Mouse (Mus musculus): ENCODE data around the gene Gnl3.

Gnl3 gene

GRCm38 (mm10) chr14:31018860-31019291, at the start of gene Gnl3, which contains the start of gene Pbrm1:
TSS of gene Gnl3 (minus strand) at chr14:31019152.
TSS of gene Pbrm1 (plus strand) at chr14:31019138.
- DNase-seq (ENCODE audit: low spot score), result peak; percentile 97

DNA sequence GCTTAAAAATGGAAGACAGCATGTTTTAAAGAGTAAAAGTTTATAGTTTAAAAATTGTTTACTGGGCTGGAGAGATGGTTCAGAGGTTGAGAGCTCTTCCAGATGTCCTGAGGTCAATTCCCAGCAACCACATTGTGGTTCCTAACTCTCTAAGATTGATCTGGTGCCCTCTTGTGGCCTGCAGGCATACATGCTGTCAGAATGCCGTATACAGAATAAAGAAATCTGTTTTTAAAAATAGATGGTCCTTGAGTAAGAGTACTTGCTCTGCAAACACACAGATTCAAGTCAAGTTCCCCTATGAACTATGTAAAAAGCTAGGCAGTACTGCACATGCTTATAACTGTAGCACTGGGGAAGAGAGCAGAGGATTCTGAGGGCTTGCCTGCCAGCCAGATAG, 43.3 kb upstream of the Gnl3 start:
- peak; percentile 35 for DNase-seq (ENCODE audit: low spot score)

DNA sequence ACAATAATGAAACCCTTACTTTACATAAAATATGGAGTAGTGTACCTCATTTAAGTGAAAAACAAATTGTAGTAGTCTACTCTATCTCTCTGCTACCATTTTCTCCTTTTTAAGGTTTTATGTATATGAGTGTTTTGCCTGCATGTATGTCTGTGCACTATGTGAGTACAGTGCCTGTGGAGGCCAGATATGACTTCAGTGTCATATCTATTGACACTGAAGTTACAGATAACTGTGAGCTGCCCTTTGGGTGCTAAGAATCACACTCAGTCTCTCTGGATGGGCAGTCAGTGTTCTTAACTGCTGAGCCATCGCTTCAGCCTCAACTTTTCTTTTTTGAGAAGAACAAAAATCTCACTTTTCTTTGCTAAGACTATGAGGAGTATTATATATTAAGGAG, 26.9 kb upstream of the Gnl3 start:
- DNase-seq (ENCODE audit: low spot score), result no peak

- DNase-seq (ENCODE audit: low spot score), result no peak
These were observed 26.3 kb upstream of the Gnl3 start for GRCm38 (mm10) chr14:31045296-31045695.

DNA sequence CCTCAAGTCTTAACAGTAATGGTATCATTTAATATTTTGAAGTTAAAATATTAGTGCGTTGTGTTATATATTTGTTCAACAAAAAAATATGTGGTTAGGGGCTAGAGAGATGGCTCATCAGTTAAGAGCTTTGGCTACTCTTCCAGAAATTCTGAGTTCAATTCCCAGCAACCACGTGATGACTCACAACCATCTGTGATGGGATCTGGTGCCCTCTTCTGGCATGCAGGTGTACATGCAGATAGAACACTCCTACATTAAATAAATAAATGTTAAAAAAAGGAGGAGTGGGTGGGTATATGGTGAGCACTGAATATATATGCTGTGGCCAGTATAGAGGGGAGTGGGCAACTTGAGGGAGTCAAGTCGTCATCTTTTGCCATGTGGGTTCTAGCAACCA, 6.8 kb upstream of the Gnl3 start:
- peak; percentile 19 for DNase-seq (ENCODE audit: low spot score)

GRCm38 (mm10) chr14:31022579-31022978, 3.6 kb upstream of the Gnl3 start:
- DNase-seq (ENCODE audit: low spot score), result no peak

DNA sequence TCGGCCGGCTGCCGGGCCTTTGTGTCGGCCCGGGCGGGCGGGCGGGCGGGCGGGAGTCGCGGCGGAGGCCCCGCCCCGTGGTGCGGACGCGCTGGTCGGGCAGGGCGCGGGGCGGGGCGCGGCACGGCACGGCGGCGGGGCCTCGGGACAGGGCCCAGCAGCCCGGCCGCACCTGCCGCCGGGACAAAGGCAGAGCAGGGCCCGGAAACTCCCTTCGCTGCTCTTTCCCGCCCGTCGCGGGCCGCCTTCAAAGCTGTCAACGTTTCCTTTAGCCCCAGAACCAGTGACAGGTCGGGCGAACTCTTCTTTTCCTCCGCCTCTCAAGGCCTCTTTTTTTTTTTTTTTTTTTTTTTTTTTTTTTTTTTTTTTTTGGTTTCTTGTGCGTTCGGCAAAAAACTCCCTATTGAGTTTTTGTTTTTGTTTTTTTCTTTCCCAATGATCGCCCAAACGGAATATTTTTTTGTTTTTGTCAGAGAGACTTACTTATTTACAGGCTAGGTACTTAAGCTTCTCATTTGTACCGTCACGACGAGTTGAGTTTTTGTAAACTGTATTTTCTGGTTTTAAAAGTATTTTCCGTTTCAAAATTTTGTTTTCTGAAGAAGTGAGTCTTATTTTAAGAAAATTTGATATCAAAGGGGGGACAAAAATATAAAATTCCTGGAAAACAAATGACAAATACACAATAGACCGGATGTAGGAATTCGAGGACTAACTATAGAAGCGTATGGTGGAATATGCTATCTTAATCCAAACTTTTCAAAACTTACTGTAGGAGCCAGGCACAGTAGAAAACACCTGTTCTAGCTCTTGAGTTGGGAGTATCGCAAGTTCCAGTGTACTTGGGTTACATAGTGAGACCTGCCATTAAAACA, 616 bp upstream of the Gnl3 start:
- DNase-seq (ENCODE audit: low spot score), result peak; percentile 88

DNA sequence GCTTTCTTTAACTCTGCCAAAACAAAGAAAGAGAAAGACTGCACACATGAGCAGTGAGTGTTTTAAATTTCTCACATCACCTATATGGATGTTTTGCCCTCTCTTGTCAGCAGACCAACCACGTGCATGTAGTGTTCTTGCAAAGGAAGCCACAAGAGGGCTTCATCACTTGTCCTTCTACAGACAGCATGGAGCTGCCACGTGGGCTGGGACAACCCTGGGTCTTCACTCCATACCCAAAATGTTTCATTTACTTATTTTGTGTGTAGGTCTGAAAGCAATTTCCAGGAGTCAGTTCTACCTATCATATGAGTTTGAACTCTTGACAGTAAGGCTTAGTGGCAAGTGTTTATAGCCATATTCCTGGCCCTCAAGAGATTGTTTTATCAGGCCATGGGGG, 1.1 kb downstream of the Gnl3 start:
- peak; percentile 70 for DNase-seq (ENCODE audit: low spot score)

DNA sequence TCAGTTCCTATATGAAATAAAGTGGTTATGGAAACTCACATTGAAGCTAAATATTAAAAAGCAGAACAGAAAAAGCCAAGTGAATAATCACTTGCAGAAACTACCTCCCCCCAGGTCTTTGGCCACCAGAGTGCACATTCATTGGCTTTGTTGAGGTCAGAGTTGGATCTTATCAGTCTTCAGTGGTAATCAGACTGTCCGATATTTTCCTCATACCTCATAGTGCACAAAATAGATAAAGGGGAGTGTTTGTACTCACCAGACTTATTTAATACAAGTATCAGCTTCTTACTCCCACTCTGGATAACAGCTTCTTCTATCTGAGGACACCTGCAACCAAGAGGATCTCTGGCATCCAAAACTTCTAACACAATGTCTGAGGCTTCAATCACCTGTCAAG, 2.9 kb downstream of the Gnl3 start:
- no peak for DNase-seq (ENCODE audit: low spot score)

GRCm38 (mm10) chr14:31013928-31014327, 5.0 kb downstream of the Gnl3 start:
- no peak for DNase-seq (ENCODE audit: low spot score)

DNA sequence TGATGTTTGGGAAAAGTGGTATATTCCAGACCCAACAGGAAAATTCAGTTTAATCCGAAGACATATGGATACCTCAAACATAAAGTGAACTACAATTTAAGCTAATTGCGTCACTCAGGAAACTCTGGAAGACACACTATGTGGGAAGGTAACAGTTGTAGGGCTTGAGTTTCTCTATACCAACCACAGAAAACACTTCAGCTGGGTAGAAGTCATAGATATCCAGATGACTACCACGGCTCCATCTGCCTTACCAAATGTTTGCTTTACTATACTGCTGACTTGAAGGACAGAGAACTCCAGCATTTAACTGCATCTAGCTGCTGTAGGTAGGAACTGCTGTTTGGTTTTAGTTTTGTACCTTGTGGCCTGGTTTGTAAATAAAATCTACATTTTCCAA, 7.4 kb downstream of the Gnl3 start:
- no peak for DNase-seq (ENCODE audit: low spot score)

DNA sequence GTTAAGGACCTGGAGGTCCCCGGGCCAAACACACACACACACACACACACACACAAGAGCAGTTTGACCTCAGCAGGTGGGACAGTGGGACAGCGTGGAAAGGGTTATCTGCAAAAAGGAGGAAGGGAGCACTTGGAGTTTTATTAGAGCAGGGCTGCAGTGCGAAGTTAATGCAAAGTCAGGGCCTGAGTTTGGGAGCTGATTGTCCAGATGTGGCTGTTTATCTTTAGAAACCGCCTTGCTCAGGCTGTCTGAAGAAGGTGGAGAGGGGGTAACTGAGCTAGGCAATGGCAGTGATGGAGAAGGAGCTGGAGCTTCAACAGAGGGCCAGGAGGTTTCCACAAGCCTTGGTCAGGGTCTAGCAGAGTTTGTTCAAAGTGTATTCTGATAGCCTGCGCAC, 12.2 kb downstream of the Gnl3 start:
- DNase-seq (ENCODE audit: low spot score), result no peak

DNA sequence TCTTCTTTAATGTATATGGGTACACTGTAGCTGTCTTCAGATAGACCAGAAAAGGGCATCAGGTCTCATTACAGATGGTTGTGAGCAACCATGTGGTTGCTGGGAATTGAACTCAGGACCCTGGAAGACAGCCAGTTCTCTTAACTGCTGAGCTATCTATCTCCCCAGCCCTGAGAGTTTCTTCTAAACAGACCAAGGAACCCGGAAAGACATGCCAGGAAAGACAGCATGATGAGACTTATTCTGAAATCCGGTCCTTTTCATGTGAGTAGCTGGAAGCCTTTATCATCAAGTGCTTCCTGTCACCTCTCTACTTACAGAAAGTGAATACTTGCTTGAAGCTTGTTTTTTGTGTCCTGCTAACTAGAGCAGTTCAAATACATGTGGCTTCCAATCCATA, 14.4 kb downstream of the Gnl3 start:
- DNase-seq (ENCODE audit: low spot score), result no peak

GRCm38 (mm10) chr14:31001307-31002205, 17.4 kb downstream of the Gnl3 start, which contains the start of the genes Glt8d1 and Spcs1:
TSS of gene Glt8d1 (plus strand) at chr14:31001400.
TSS of gene Spcs1 (minus strand) at chr14:31001672.
- peak; percentile 89 for DNase-seq (ENCODE audit: low spot score)

- DNase-seq (ENCODE audit: low spot score), result no peak
These were observed 18.1 kb downstream of the Gnl3 start for GRCm38 (mm10) chr14:31000816-31001306.

DNA sequence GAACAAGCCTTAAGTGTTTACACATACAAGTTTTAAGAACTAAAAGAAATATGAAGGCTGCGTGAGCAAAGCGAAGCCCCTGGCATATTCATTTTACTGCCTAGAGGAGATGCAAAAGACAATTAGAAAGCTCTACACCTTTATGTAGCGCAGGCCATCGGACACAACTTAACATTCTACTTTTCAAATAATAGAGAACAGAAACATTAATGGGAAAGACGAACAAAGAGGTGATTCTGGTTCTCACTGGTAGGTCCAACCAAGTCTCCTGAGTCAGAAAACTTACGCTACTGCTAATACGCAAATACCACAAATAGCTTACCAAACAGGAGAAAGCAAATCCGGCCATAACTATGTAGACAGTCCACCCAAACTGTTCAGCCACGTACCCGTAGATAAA, 18.6 kb downstream of the Gnl3 start:
- no peak for DNase-seq (ENCODE audit: low spot score)

GRCm38 (mm10) chr14:30996417-30996816, 22.5 kb downstream of the Gnl3 start:
- no peak for DNase-seq (ENCODE audit: low spot score)

- DNase-seq (ENCODE audit: low spot score), result no peak
These were observed 42.7 kb downstream of the Gnl3 start for GRCm38 (mm10) chr14:30976222-30976621.

DNA sequence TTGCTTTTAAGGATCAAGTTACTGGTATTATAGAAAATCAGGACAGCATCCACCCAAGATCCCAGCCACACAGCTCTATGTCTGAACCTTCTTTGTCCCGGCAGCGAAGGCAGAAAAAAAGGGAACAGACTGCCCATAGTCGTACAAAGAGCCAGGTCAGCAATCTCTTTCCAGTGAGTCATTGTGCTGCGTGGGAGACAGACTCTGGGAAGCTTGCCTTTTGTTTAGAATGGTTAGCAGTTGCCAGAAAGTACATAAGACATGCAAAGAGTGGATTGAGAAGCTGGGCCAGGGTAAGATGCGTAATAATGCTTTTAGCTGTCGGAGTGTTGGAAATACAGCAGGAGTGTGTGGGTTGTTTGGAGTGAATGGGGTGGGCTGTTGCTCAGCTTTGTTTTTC, 44.7 kb downstream of the Gnl3 start:
- DNase-seq (ENCODE audit: low spot score), result no peak
